Mouse (Mus musculus) granulocyte monocyte progenitor cell, adult 5-6 weeks (primary cell): ENCODE data around the gene Mia3. TPM values are rescaled to one million over a fixed set of nuclear protein-coding genes. Genes with fewer than 3 reads are reported as not detected.

Source experiments
- total RNA-seq, 2 experiments: library from RNA; stranded (forward) in 1 of 2; stranded (reverse) in 1 of 2; fragments of 200-712, 200-1000 nt in 1 of 2; fragments of >200 nt in 1 of 2; fragmentation: Nextera tagmentation in 1 of 2; gene quantifications; 2 replicates each; pipeline ENCODE4 v1.2.3; 2014 to 2017

Mia3 gene
- total RNA-seq, 2 experiments from 2014 or later, result 68.4 to 89.9 TPM

Other genes starting within 250 kb of the Mia3 start
- gene Disp1, start 148.0 kb downstream of the Mia3 start, total RNA-seq (2014; fragmentation: Nextera tagmentation), result 4.1 and 8.3 TPM in 2 replicates
- gene Disp1, start 148.0 kb downstream of the Mia3 start, total RNA-seq (2017), result 6.7 and 9.9 TPM in 2 replicates
- 32.4 and 47.2 TPM in 2 replicates for gene Aida, start 73.0 kb downstream of the Mia3 start, total RNA-seq (2014; fragmentation: Nextera tagmentation)
- gene Aida, start 73.0 kb downstream of the Mia3 start, total RNA-seq (2017), result 42.4 and 70.1 TPM in 2 replicates
- 25.5 and 39.3 TPM in 2 replicates for gene Brox, start 72.3 kb downstream of the Mia3 start, total RNA-seq (2014; fragmentation: Nextera tagmentation)
- 40.3 and 40.8 TPM in 2 replicates for gene Brox, start 72.3 kb downstream of the Mia3 start, total RNA-seq (2017)
- gene Taf1a, start 19.4 kb upstream of the Mia3 start, total RNA-seq (2014; fragmentation: Nextera tagmentation), result 19.1 and 21.0 TPM in 2 replicates
- gene Taf1a, start 19.4 kb upstream of the Mia3 start, total RNA-seq (2017), result 22.1 and 25.3 TPM in 2 replicates
- gene Hhipl2, start 48.7 kb upstream of the Mia3 start, total RNA-seq (2014; fragmentation: Nextera tagmentation), result not detected in 2 replicates
- gene Hhipl2, start 48.7 kb upstream of the Mia3 start, total RNA-seq (2017), result not detected in 2 replicates